Mouse (Mus musculus): ENCODE data around the gene Arl4c. TPM values are rescaled to one million over a fixed set of nuclear protein-coding genes. Genes with fewer than 3 reads are reported as not detected.

Arl4c gene
- 224 TPM for total RNA-seq (2023)

DNA sequence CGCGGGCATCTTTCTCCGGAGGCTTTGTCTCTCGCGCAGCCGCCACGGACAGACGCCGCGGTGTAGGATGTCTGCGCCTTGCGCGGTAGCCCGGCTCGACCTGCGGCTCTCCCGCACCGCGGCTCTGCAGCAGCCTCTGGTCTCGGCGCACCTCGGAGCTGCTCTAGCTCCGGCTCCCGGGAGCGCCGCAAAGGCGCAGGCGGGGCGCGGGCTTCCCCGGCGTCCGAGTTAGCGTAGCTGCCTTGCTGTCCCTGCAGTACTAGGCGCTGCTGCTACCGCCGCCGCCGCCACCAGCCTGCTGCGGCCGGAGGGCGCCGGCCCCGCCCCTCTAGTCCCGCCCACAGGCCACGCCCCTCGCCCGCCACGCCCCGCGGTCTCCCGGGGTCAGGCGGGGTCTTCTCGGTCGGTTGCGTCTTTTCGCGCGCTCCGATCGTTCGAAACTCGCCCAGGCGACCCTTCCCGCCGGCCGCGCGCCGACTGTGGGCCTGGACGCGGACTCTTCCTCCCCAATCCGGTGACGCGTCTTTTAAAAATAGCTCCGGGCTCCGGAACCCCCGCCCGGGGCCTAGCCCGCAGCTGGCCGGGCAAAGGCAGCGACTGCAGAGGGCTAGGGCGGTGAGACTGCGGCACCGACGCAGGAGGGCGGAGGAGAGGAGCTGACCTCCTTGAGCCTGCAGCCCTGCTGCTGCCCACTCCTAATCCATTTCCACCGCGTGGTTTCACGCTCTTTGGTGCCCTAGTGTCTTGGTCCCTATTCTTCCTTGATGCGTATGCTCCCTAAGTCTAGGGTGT lies at the start of gene Arl4c:
Gene Arl4c (minus strand): TSS at position 352 of the 792 bp plus-strand sequence.

Other genes starting within 250 kb of the Arl4c start
- gene Glrp1, start 192.2 kb downstream of the Arl4c start, total RNA-seq (2023), result not detected

All from CD4-positive naive resting alpha-beta T cell, adult 76 days (primary cell).